Mouse (Mus musculus) cortical plate, adult 2 months (tissue): ENCODE results near the gene Smurf1.

Experiments
- CTCF ChIP-seq: fragments of 200-500 bp; IDR thresholded peaks from 2 replicates; pipeline ENCODE4 v1.5.1; 2011; ENCODE audit warnings: mild to moderate bottlenecking, control low read depth, low read length; ENCODE audit not compliant: insufficient read depth; ENCODE audit errors: extremely low read depth
- POLR2A ChIP-seq: fragments of 200-500 bp; IDR thresholded peaks from 2 replicates; pipeline ENCODE4 v1.6.1; 2011; ENCODE audit warnings: mild to moderate bottlenecking, low read length, control low read depth; ENCODE audit not compliant: insufficient read depth; ENCODE audit errors: extremely low read depth

GRCm38 (mm10) chr5:144983227-144983626, 17.6 kb upstream of the Smurf1 start:
- TF ChIP-seq CTCF (no peak), POLR2A (no peak)
